Mouse (Mus musculus): ENCODE results near the gene Ifnar1.

- TF ChIP-seq POLR2A (IDR thresholded peaks at IDR 0.05; ENCODE audit: borderline replicate concordance, insufficient read depth, low read length) (no peak), CTCF (IDR thresholded peaks at IDR 0.05; ENCODE audit: borderline replicate concordance, insufficient read depth, low read depth, low read length) (no peak)
These were observed 32.0 kb downstream of the Ifnar1 start for GRCm38 (mm10) chr16:91517020-91517419.

Measured in cerebellum, adult 2 months (tissue).